Mouse (Mus musculus): Measurements from ENCODE around the gene Col4a2. TPM values are rescaled to one million over a fixed set of nuclear protein-coding genes. Genes with fewer than 3 reads are reported as not detected.

Col4a2 gene
- polyA plus RNA-seq, 1 experiment from 2014 or later = 189 TPM

- DNase-seq (ENCODE audit: low spot score) (peak; percentile 63), ATAC-seq (peak; percentile 27)
- Histone ChIP-seq H3K36me3 (ENCODE audit: insufficient read depth, low read length) (no peaks in the 10 kb centered on the region), H3K4me3 (ENCODE audit: low read depth, low read length) (no peak overlapping the region), H3K9ac (replicated peaks; ENCODE audit: low read depth) (no peak overlapping the region), H3K9me3 (ENCODE audit: low read length) (no peaks in the 10 kb centered on the region), H3K27me3 (replicated peaks; ENCODE audit: insufficient read depth, low read length) (no peaks in the 10 kb centered on the region), H3K27ac (ENCODE audit: low read length) (peak overlapping the region; percentile 97; the same call in 1 of the 2 replicates), H3K4me2 (replicated peaks; ENCODE audit: low read depth, low read length) (no peak overlapping the region), H3K4me1 (ENCODE audit: insufficient read depth, low read depth, low read length) (peaks cover 20% of the 10 kb centered on the region; the same call in 1 of the 2 replicates)
- WGBS = 46% methylated on average over 7 of the region's 7 CpGs
- TF ChIP-seq CTCF (IDR thresholded peaks at IDR 0.05) (no peak), EP300 (IDR thresholded peaks at IDR 0.05) (no peak)
These were observed 4.0 kb upstream of the Col4a2 start for GRCm38 (mm10) chr8:11308570-11308998.

- no peaks in the 10 kb centered on the region for H3K9me3 ChIP-seq (ENCODE audit: low read length)
- 0 out of 2 replicates have a peak overlapping the region, but pooled peaks have one; percentile 90 for H3K4me3 ChIP-seq (ENCODE audit: low read depth, low read length)
- H3K9ac ChIP-seq (replicated peaks; ENCODE audit: low read depth) = no peak overlapping the region
- peak overlapping the region; percentile 87 for H3K4me2 ChIP-seq (replicated peaks; ENCODE audit: low read depth, low read length)
- H3K27ac ChIP-seq (ENCODE audit: low read length) = peak overlapping the region; percentile 97
- no peaks in the 10 kb centered on the region for H3K36me3 ChIP-seq (ENCODE audit: insufficient read depth, low read length)
- 27% methylated on average over 5 of the region's 5 CpGs for WGBS
- peaks cover 20% of the 10 kb centered on the region; the same call in 1 of the 2 replicates for H3K4me1 ChIP-seq (ENCODE audit: insufficient read depth, low read depth, low read length)
- TF ChIP-seq CTCF (IDR thresholded peaks at IDR 0.05) (no peak), EP300 (IDR thresholded peaks at IDR 0.05) (no peak)
- ATAC-seq (no peak), DNase-seq (ENCODE audit: low spot score) (no peak)
- no peaks in the 10 kb centered on the region for H3K27me3 ChIP-seq (replicated peaks; ENCODE audit: insufficient read depth, low read length)
These were observed 3.4 kb upstream of the Col4a2 start for GRCm38 (mm10) chr8:11309226-11309625.

- Histone ChIP-seq H3K27ac (ENCODE audit: low read length) (peak overlapping the region; percentile 97), H3K27me3 (replicated peaks; ENCODE audit: insufficient read depth, low read length) (no peaks in the 10 kb centered on the region), H3K36me3 (ENCODE audit: insufficient read depth, low read length) (0 out of 2 replicates have a peak, but pooled peaks cover 5% of the 10 kb centered on the region), H3K4me1 (ENCODE audit: insufficient read depth, low read depth, low read length) (peaks cover 28% of the 10 kb centered on the region; the same call in 1 of the 2 replicates), H3K4me2 (replicated peaks; ENCODE audit: low read depth, low read length) (peak overlapping the region; percentile 87), H3K9me3 (ENCODE audit: low read length) (no peaks in the 10 kb centered on the region), H3K4me3 (ENCODE audit: low read depth, low read length) (peak overlapping the region; percentile 90), H3K9ac (replicated peaks; ENCODE audit: low read depth) (no peak overlapping the region)
- TF ChIP-seq CTCF (IDR thresholded peaks at IDR 0.05) (no peak), EP300 (IDR thresholded peaks at IDR 0.05) (no peak)
- DNase-seq (ENCODE audit: low spot score) = no peak
- ATAC-seq = no peak
- WGBS = 32% methylated on average over 2 of the region's 2 CpGs
These were observed 2.6 kb upstream of the Col4a2 start for GRCm38 (mm10) chr8:11310049-11310448.

- H3K27ac ChIP-seq (ENCODE audit: low read length) = peak overlapping the region; percentile 97
- DNase-seq (ENCODE audit: low spot score) (peak; percentile 60), ATAC-seq (peak; percentile 8)
- H3K27me3 ChIP-seq (replicated peaks; ENCODE audit: insufficient read depth, low read length) = no peaks in the 10 kb centered on the region
- H3K4me1 ChIP-seq (ENCODE audit: insufficient read depth, low read depth, low read length) = peaks cover 37% of the 10 kb centered on the region; the same call in 1 of the 2 replicates
- TF ChIP-seq CTCF (IDR thresholded peaks at IDR 0.05) = no peak
- TF ChIP-seq EP300 (IDR thresholded peaks at IDR 0.05) = no peak
- peak overlapping the region; percentile 98 for H3K9ac ChIP-seq (replicated peaks; ENCODE audit: low read depth)
- H3K36me3 ChIP-seq (ENCODE audit: insufficient read depth, low read length) = peaks cover 9% of the 10 kb centered on the region
- WGBS = under 1% methylated on average over 34 of the region's 34 CpGs
- H3K4me2 ChIP-seq (replicated peaks; ENCODE audit: low read depth, low read length) = peak overlapping the region; percentile 87
- H3K9me3 ChIP-seq (ENCODE audit: low read length) = no peaks in the 10 kb centered on the region
- peak overlapping the region; percentile 90 for H3K4me3 ChIP-seq (ENCODE audit: low read depth, low read length)
These were observed 790 bp upstream of the Col4a2 start for GRCm38 (mm10) chr8:11311681-11312348.

- DNase-seq (ENCODE audit: low spot score) (peak; percentile 52), ATAC-seq (peak; percentile 6)
- no peaks in the 10 kb centered on the region for H3K27me3 ChIP-seq (replicated peaks; ENCODE audit: insufficient read depth, low read length)
- H3K9ac ChIP-seq (replicated peaks; ENCODE audit: low read depth) = peak overlapping the region; percentile 98
- H3K9me3 ChIP-seq (ENCODE audit: low read length) = no peaks in the 10 kb centered on the region
- H3K4me1 ChIP-seq (ENCODE audit: insufficient read depth, low read depth, low read length) = peaks cover 45% of the 10 kb centered on the region; the same call in 1 of the 2 replicates
- H3K4me3 ChIP-seq (ENCODE audit: low read depth, low read length) = peak overlapping the region; percentile 90
- H3K27ac ChIP-seq (ENCODE audit: low read length) = peak overlapping the region; percentile 97
- TF ChIP-seq EP300 (IDR thresholded peaks at IDR 0.05) (no peak), CTCF (IDR thresholded peaks at IDR 0.05) (no peak)
- H3K4me2 ChIP-seq (replicated peaks; ENCODE audit: low read depth, low read length) = peak overlapping the region; percentile 87
- whole genome bisulfite sequencing = 3% methylated on average over 45 of the region's 45 CpGs
- H3K36me3 ChIP-seq (ENCODE audit: insufficient read depth, low read length) = peaks cover 9% of the 10 kb centered on the region
These were observed 839 bp downstream of the Col4a2 start for GRCm38 (mm10) chr8:11313176-11314111.

GRCm38 (mm10) chr8:11314613-11315012, 2.0 kb downstream of the Col4a2 start:
- 0 out of 2 replicates have a peak overlapping the region, but pooled peaks have one; percentile 98 for H3K9ac ChIP-seq (replicated peaks; ENCODE audit: low read depth)
- DNase-seq (ENCODE audit: low spot score) (no peak), ATAC-seq (no peak)
- H3K4me2 ChIP-seq (replicated peaks; ENCODE audit: low read depth, low read length) = peak overlapping the region; percentile 87
- no peaks in the 10 kb centered on the region for H3K9me3 ChIP-seq (ENCODE audit: low read length)
- WGBS = 66% methylated on average over 8 of the region's 8 CpGs
- H3K36me3 ChIP-seq (ENCODE audit: insufficient read depth, low read length) = peaks cover 9% of the 10 kb centered on the region
- TF ChIP-seq EP300 (IDR thresholded peaks at IDR 0.05) (no peak), CTCF (IDR thresholded peaks at IDR 0.05) (no peak)
- H3K27ac ChIP-seq (ENCODE audit: low read length) = no peak overlapping the region
- H3K27me3 ChIP-seq (replicated peaks; ENCODE audit: insufficient read depth, low read length) = no peaks in the 10 kb centered on the region
- H3K4me1 ChIP-seq (ENCODE audit: insufficient read depth, low read depth, low read length) = peaks cover 36% of the 10 kb centered on the region; the same call in 1 of the 2 replicates
- peak overlapping the region; percentile 90 for H3K4me3 ChIP-seq (ENCODE audit: low read depth, low read length)
